Mouse (Mus musculus): ENCODE measurements at regions not wholly inside any gene's neighbourhood (a gene's known extent, or its start where the extent isn't known, plus 50 kb on each side); places are given as distances from the start of the nearest gene placed in this dataset.

DNA sequence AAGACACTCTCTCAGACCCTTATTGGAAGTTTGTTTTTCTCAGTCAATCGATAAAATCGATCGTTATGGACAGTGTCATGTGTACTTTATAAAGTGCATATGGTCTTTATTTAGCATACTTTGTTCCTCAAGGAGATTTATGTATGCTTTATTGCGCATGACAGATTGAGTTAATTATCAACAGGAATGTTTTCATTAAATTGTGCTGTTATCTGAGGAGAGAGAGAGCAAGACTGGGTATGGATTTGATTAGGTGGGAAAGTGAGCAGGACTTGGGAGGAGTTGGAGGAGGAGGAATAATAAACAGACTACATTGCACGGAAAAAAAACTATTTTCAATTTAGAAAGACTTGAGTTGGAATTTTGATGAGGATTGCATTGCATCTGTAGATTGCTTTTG lies 183.8 kb upstream of the Sstr1 start:
- H3K27me3 ChIP-seq (ENCODE audit: control insufficient read depth, insufficient read depth, low read length) = no peaks in the 10 kb centered on the region
- no peak overlapping the region for H3K4me2 ChIP-seq (ENCODE audit: low read depth, low read length)
- 71% methylated on average over 5 of the region's 5 CpGs for WGBS
- H3K27ac ChIP-seq (ENCODE audit: low read length) = no peak overlapping the region
- no peak overlapping the region for H3K9ac ChIP-seq (ENCODE audit: low read length)
- no peaks in the 10 kb centered on the region for H3K36me3 ChIP-seq (ENCODE audit: control insufficient read depth, insufficient read depth)
- no peak for ATAC-seq (replicated peaks; ENCODE audit: extremely low read depth, insufficient read depth, low FRiP score)
- no peaks in the 10 kb centered on the region for H3K4me1 ChIP-seq (ENCODE audit: control insufficient read depth, insufficient read depth, low read length)
- no peaks in the 10 kb centered on the region for H3K9me3 ChIP-seq (replicated peaks; ENCODE audit: control insufficient read depth, low read length)
- H3K4me3 ChIP-seq (ENCODE audit: low read length) = no peak overlapping the region

GRCm38 (mm10) chr12:58056368-58056860 lies 155.2 kb upstream of the Sstr1 start:
- no peak overlapping the region for H3K9ac ChIP-seq (ENCODE audit: low read length)
- no peak for ATAC-seq (replicated peaks; ENCODE audit: extremely low read depth, insufficient read depth, low FRiP score)
- H3K4me3 ChIP-seq (ENCODE audit: low read length) = no peak overlapping the region
- H3K27ac ChIP-seq (ENCODE audit: low read length) = no peak overlapping the region
- 74% methylated on average over 8 of the region's 8 CpGs for WGBS
- H3K27me3 ChIP-seq (ENCODE audit: control insufficient read depth, insufficient read depth, low read length) = no peaks in the 10 kb centered on the region
- no peak overlapping the region for H3K4me2 ChIP-seq (ENCODE audit: low read depth, low read length)
- no peaks in the 10 kb centered on the region for H3K4me1 ChIP-seq (ENCODE audit: control insufficient read depth, insufficient read depth, low read length)
- H3K9me3 ChIP-seq (replicated peaks; ENCODE audit: control insufficient read depth, low read length) = no peaks in the 10 kb centered on the region
- H3K36me3 ChIP-seq (ENCODE audit: control insufficient read depth, insufficient read depth) = no peaks in the 10 kb centered on the region

- no peaks in the 10 kb centered on the region for H3K4me1 ChIP-seq (ENCODE audit: control insufficient read depth, insufficient read depth, low read length)
- no peak overlapping the region for H3K9ac ChIP-seq (ENCODE audit: low read length)
- H3K4me2 ChIP-seq (ENCODE audit: low read depth, low read length) = no peak overlapping the region
- H3K27ac ChIP-seq (ENCODE audit: low read length) = no peak overlapping the region
- no peak for ATAC-seq (replicated peaks; ENCODE audit: extremely low read depth, insufficient read depth, low FRiP score)
- 59% methylated on average over 9 of the region's 9 CpGs for WGBS
- no peaks in the 10 kb centered on the region for H3K9me3 ChIP-seq (replicated peaks; ENCODE audit: control insufficient read depth, low read length)
- no peak overlapping the region for H3K4me3 ChIP-seq (ENCODE audit: low read length)
- no peaks in the 10 kb centered on the region for H3K36me3 ChIP-seq (ENCODE audit: control insufficient read depth, insufficient read depth)
- no peaks in the 10 kb centered on the region for H3K27me3 ChIP-seq (ENCODE audit: control insufficient read depth, insufficient read depth, low read length)
Observed at GRCm38 (mm10) chr12:58067318-58068223, 144.0 kb upstream of the Sstr1 start.

DNA sequence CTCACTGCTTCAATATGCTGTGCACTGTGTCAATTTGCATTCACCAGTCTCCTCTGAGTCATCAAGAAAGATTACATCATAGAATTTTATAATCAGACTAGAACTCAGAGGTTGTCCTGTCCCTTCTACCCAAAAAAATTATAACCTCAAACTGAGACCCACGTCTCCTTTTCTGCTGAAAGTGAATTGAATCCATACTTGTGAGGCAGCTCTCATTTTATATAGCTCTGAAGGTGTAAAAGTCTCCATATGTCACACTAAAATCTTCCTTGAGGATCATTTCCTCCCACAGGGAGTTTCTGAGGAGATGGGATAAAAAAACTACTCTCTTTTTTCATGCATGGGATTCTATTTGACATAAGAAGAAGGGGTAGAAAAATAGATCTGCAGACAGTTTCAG lies 124.3 kb upstream of the Sstr1 start:
- no peaks in the 10 kb centered on the region for H3K27me3 ChIP-seq (ENCODE audit: control insufficient read depth, insufficient read depth, low read length)
- H3K36me3 ChIP-seq (ENCODE audit: control insufficient read depth, insufficient read depth) = no peaks in the 10 kb centered on the region
- no peak overlapping the region for H3K4me2 ChIP-seq (ENCODE audit: low read depth, low read length)
- ATAC-seq (replicated peaks; ENCODE audit: extremely low read depth, insufficient read depth, low FRiP score) = no peak
- H3K4me1 ChIP-seq (ENCODE audit: control insufficient read depth, insufficient read depth, low read length) = no peaks in the 10 kb centered on the region
- H3K9me3 ChIP-seq (replicated peaks; ENCODE audit: control insufficient read depth, low read length) = no peaks in the 10 kb centered on the region
- H3K27ac ChIP-seq (ENCODE audit: low read length) = no peak overlapping the region
- no peak overlapping the region for H3K9ac ChIP-seq (ENCODE audit: low read length)
- H3K4me3 ChIP-seq (ENCODE audit: low read length) = no peak overlapping the region
- 60% methylated on average over 1 of the region's 1 CpGs for WGBS

- no peak overlapping the region for H3K27ac ChIP-seq (ENCODE audit: low read length)
- no peak overlapping the region for H3K4me2 ChIP-seq (ENCODE audit: low read depth, low read length)
- H3K4me1 ChIP-seq (ENCODE audit: control insufficient read depth, insufficient read depth, low read length) = no peaks in the 10 kb centered on the region
- H3K27me3 ChIP-seq (ENCODE audit: control insufficient read depth, insufficient read depth, low read length) = no peaks in the 10 kb centered on the region
- 85% methylated on average over 3 of the region's 3 CpGs for WGBS
- H3K9ac ChIP-seq (ENCODE audit: low read length) = no peak overlapping the region
- no peak overlapping the region for H3K4me3 ChIP-seq (ENCODE audit: low read length)
- no peaks in the 10 kb centered on the region for H3K36me3 ChIP-seq (ENCODE audit: control insufficient read depth, insufficient read depth)
- no peaks in the 10 kb centered on the region for H3K9me3 ChIP-seq (replicated peaks; ENCODE audit: control insufficient read depth, low read length)
- no peak for ATAC-seq (replicated peaks; ENCODE audit: extremely low read depth, insufficient read depth, low FRiP score)
Observed at GRCm38 (mm10) chr12:58112643-58113042, 98.9 kb upstream of the Sstr1 start.

DNA sequence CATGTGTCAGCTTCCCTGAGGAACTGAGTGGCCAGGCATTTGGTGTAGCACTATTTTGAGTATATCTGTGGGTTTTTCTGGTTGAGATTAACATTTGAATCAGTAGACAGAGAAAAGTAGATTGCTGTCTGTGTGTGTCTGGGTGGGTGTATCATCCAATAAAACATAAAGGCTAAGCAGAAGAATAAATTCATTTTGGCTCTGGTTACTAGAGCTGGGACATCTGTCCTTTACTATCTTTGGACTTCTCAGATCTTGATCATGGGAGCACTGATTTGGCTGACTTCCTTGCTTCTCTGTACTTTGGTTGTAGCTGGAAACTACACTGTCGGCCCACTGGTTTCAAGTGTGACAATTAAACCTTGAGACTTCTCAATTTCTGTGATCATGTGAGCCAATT lies 72.5 kb upstream of the Sstr1 start:
- 75% methylated on average over 1 of the region's 1 CpGs for WGBS
- no peak for ATAC-seq (replicated peaks; ENCODE audit: extremely low read depth, insufficient read depth, low FRiP score)

DNA sequence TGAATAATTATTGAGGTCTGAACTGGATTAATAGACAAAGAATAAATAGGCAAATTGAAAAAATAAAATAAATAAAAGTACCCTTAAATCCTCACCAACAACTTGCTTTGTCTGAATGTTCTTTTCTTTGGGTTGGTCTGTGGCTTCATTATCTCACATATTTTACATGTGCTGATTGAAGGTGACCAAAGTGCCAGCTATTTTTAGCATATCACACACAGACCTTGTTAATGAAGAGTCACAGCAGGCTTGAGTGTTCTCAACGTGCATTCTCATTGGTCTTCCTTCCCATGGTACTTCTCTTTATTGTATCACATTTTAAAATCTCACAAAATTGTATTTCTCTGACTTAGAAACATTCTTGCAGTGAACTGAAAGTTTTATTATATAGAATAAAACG lies 59.7 kb upstream of the Sstr1 start:
- Histone ChIP-seq H3K4me3 (ENCODE audit: low read length) (no peak overlapping the region), H3K4me2 (ENCODE audit: low read depth, low read length) (no peak overlapping the region), H3K36me3 (ENCODE audit: control insufficient read depth, insufficient read depth) (no peaks in the 10 kb centered on the region), H3K4me1 (ENCODE audit: control insufficient read depth, insufficient read depth, low read length) (no peaks in the 10 kb centered on the region), H3K9ac (ENCODE audit: low read length) (no peak overlapping the region), H3K27me3 (ENCODE audit: control insufficient read depth, insufficient read depth, low read length) (no peaks in the 10 kb centered on the region), H3K9me3 (replicated peaks; ENCODE audit: control insufficient read depth, low read length) (no peaks in the 10 kb centered on the region), H3K27ac (ENCODE audit: low read length) (no peak overlapping the region)
- ATAC-seq (replicated peaks; ENCODE audit: extremely low read depth, insufficient read depth, low FRiP score) = peak; percentile 82
- 22% methylated on average over 2 of the region's 2 CpGs for WGBS

More for the DNA sequence above, 72.5 kb upstream of the Sstr1 start:
- no peak overlapping the region for H3K9ac ChIP-seq (ENCODE audit: low read length)
- H3K27ac ChIP-seq (ENCODE audit: low read length) = no peak overlapping the region
- H3K4me2 ChIP-seq (ENCODE audit: low read depth, low read length) = no peak overlapping the region
- no peaks in the 10 kb centered on the region for H3K9me3 ChIP-seq (replicated peaks; ENCODE audit: control insufficient read depth, low read length)
- no peak overlapping the region for H3K4me3 ChIP-seq (ENCODE audit: low read length)
- no peaks in the 10 kb centered on the region for H3K36me3 ChIP-seq (ENCODE audit: control insufficient read depth, insufficient read depth)
- no peaks in the 10 kb centered on the region for H3K4me1 ChIP-seq (ENCODE audit: control insufficient read depth, insufficient read depth, low read length)
- H3K27me3 ChIP-seq (ENCODE audit: control insufficient read depth, insufficient read depth, low read length) = no peaks in the 10 kb centered on the region

All from heart, embryonic 16.5 days (tissue).